In genomic region chr12:107120486-107121186, GRCm38 (mm10) we compare ENCODE assay signal across 17 mouse cellular contexts.
"Had no signal": no experiment of that assay in that cellular context is flagged by ENCODE, and none has a peak within 500 bp of the region (broad histone marks: within the 10 kb centered on the region; RNA-seq: fewer than 3 reads in every experiment).

No protein-coding gene starts in this region.

- DNase-seq: kidney, adult 2 months; kidney, postnatal 14 days; layer of hippocampus, adult 9-11 months; layer of hippocampus, postnatal 36 days; liver; liver, embryonic 13.5 days; liver, postnatal 0 days; lung, postnatal 14 days; right cerebral cortex, postnatal 4 days; spleen, adult 18-20 months had no signal

- H3K4me1 ChIP-seq: kidney, embryonic 15.5 days; liver, embryonic 13.5 days; lung, embryonic 15.5 days; megakaryocyte, embryonic 14.5 days had no signal

- H3K4me3 ChIP-seq: kidney, embryonic 15.5 days; limb, embryonic 12.5 days; liver, embryonic 13.5 days; lung, embryonic 15.5 days; megakaryocyte, embryonic 14.5 days; midbrain, embryonic 13.5 days had no signal

- H3K27me3 ChIP-seq: kidney, embryonic 15.5 days; liver, embryonic 13.5 days; lung, embryonic 15.5 days; megakaryocyte, embryonic 14.5 days; midbrain, embryonic 13.5 days had no signal

- H3K4me2 ChIP-seq: kidney, embryonic 15.5 days; limb, embryonic 12.5 days; liver, embryonic 13.5 days; lung, embryonic 15.5 days; midbrain, embryonic 13.5 days had no signal

- H3K27ac ChIP-seq: kidney, embryonic 15.5 days; limb, embryonic 12.5 days; liver, embryonic 13.5 days; lung, embryonic 15.5 days; macrophage; midbrain, embryonic 13.5 days had no signal

- H3K9me3 ChIP-seq: kidney, embryonic 15.5 days; limb, embryonic 12.5 days; liver, embryonic 13.5 days; lung, embryonic 15.5 days; midbrain, embryonic 13.5 days had no signal

- H3K36me3 ChIP-seq: kidney, embryonic 15.5 days; limb, embryonic 12.5 days; liver, embryonic 13.5 days; lung, embryonic 15.5 days; midbrain, embryonic 13.5 days had no signal

- ATAC-seq: intestine, embryonic 16.5 days; liver, postnatal 0 days; midbrain, embryonic 13.5 days had no signal

- H3K9ac ChIP-seq: kidney, embryonic 15.5 days; limb, embryonic 12.5 days; liver, embryonic 13.5 days; liver, postnatal 0 days; lung, embryonic 15.5 days; midbrain, embryonic 13.5 days had no signal
